Mouse (Mus musculus): ENCODE measurements at regions not wholly inside any gene's neighbourhood (a gene's known extent, or its start where the extent isn't known, plus 50 kb on each side); places are given as distances from the start of the nearest gene placed in this dataset.

DNA sequence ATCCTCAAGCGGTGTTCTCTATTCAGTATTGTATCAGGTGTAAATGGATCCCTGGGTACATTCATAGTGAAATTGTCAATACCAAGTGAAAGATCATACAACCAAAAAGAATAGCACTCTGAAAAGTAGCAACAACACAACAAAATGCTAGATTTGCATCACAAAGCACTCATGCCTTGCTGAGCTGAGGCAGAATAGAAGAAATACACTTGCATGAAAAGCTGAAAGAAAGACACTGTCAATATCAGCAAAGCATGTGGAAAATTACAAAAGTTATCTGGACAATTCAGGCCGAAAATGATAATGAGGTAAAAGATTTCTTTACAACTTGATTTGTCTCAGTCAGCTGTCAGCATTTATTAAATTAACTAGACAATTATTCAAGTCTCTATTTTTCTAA, 829.6 kb downstream of the Stpg2 start:
- TF ChIP-seq CTCF (IDR thresholded peaks at IDR 0.05; ENCODE audit: borderline replicate concordance, insufficient read depth, low read depth, low read length): no peak
- TF ChIP-seq POLR2A (IDR thresholded peaks at IDR 0.05; ENCODE audit: borderline replicate concordance, insufficient read depth, low read length): no peak
- Histone ChIP-seq H3K4me3 (replicated peaks; ENCODE audit: insufficient read depth, low read depth, low read length) (no peak overlapping the region), H3K4me1 (ENCODE audit: control insufficient read depth, insufficient read depth, low read length) (no peaks in the 10 kb centered on the region), H3K27ac (ENCODE audit: insufficient read depth, low read length) (no peak overlapping the region), H3K27me3 (ENCODE audit: control insufficient read depth, insufficient read depth, low read length) (no peaks in the 10 kb centered on the region)
- no peak for DNase-seq
- 86% methylated on average over 2 of the region's 2 CpGs for WGBS

DNA sequence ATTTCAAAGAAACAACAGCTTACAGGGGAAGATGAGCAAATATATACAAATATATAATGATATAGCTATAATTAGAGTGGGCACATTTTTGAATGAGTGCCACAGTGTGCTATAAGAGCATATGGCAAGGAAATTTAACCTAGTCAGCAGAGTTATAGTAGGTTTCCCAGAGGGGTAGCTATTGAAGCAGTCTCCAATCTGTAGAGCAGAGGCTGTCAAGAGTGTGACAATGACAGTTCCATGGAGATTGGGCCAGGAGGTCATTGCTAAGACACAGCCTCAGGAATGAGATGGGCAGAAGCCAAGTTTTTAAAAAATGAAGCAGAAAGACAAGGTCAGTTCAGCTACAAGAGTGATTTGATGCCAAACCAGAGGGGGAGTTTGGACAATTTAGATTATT, 839.4 kb downstream of the Stpg2 start:
- TF ChIP-seq CTCF (IDR thresholded peaks at IDR 0.05; ENCODE audit: borderline replicate concordance, insufficient read depth, low read depth, low read length) (no peak), POLR2A (IDR thresholded peaks at IDR 0.05; ENCODE audit: borderline replicate concordance, insufficient read depth, low read length) (no peak)
- no peak for DNase-seq
- no peak overlapping the region for H3K4me3 ChIP-seq (replicated peaks; ENCODE audit: insufficient read depth, low read depth, low read length)
- no peaks in the 10 kb centered on the region for H3K27me3 ChIP-seq (ENCODE audit: control insufficient read depth, insufficient read depth, low read length)
- H3K4me1 ChIP-seq (ENCODE audit: control insufficient read depth, insufficient read depth, low read length): no peaks in the 10 kb centered on the region
- H3K27ac ChIP-seq (ENCODE audit: insufficient read depth, low read length): no peak overlapping the region

DNA sequence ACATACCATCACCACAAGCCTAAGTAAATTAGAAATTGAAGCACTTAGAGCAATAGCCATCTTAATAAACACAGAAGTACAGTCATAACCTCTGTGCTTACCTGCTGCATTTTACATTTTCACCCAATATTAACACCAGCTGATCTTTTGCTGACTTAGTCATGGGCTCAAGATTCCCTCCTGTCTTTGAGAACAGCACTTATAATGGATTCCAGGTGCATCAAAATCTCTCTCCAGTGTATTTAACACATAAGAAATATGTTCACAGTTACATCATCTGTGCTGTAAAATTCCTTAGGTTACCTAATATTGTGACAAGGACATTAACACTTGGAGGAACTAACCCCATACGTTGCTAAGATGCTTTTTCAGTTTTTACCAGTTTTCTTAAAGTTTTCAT, 849.1 kb downstream of the Stpg2 start:
- no peak for TF ChIP-seq POLR2A (IDR thresholded peaks at IDR 0.05; ENCODE audit: borderline replicate concordance, insufficient read depth, low read length)
- DNase-seq: no peak
- Histone ChIP-seq H3K27ac (ENCODE audit: insufficient read depth, low read length) (no peak overlapping the region), H3K27me3 (ENCODE audit: control insufficient read depth, insufficient read depth, low read length) (no peaks in the 10 kb centered on the region), H3K4me3 (replicated peaks; ENCODE audit: insufficient read depth, low read depth, low read length) (no peak overlapping the region), H3K4me1 (ENCODE audit: control insufficient read depth, insufficient read depth, low read length) (no peaks in the 10 kb centered on the region)
- 89% methylated on average over 1 of the region's 1 CpGs for WGBS

DNA sequence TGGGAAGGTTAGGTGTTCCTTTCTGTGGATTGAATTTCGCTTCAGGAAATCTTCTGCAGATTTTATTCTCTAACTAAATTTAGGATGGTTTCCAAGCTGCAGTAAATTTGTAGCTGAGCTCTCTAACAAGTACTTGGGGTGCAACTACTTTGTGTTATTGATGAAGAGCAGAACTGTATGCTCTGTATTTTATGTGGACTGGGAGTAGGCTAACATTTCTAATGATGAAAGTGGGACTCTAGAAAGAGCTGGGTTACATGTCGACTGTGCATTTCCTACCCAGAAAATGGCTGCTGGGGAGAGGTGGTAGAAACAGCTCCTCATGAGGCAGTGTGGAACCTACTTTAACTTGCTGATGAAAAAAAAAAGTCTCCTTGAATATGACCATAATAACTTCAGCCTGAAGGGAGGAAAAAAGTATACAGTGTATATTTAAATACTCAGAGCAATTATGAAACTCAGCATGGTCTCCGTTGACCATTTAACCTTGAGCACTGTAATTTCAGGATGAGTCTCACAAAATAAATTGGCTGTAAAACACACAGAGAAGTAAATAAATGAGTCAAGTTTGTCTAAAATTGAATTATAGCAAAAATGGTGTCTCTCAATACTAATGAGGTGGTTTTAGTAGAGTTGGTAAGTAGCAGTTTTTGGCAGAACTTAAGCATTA, 852.6 kb downstream of the Stpg2 start:
- H3K27ac ChIP-seq (ENCODE audit: insufficient read depth, low read length): no peak overlapping the region
- H3K4me1 ChIP-seq (ENCODE audit: control insufficient read depth, insufficient read depth, low read length): no peaks in the 10 kb centered on the region
- DNase-seq: peak in 1 of 2 experiments; percentile 6
- WGBS: 97% methylated on average over 3 of the region's 3 CpGs
- H3K27me3 ChIP-seq (ENCODE audit: control insufficient read depth, insufficient read depth, low read length): no peaks in the 10 kb centered on the region
- no peak overlapping the region for H3K4me3 ChIP-seq (replicated peaks; ENCODE audit: insufficient read depth, low read depth, low read length)
- no peak for TF ChIP-seq POLR2A (IDR thresholded peaks at IDR 0.05; ENCODE audit: borderline replicate concordance, insufficient read depth, low read length)
- no peak for TF ChIP-seq CTCF (IDR thresholded peaks at IDR 0.05; ENCODE audit: borderline replicate concordance, insufficient read depth, low read depth, low read length)

DNA sequence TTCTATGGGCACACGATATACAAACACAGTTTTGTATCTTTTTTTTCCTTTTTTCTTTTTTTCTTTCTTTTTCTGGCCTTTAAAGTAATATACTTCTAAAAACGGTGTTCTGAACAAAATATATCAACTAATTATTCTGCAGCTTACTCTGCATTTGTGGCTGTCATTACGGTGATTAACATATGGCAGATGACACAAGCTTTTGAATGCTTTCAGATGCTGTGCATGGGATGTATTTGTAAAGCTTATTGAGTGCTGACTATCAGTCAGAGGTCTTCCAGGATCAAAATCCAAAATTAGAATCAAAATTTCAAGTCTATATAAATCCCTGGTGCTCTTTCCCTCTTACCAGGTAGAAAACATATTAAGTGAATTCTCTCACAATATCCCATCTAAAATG, 853.6 kb downstream of the Stpg2 start:
- TF ChIP-seq CTCF (IDR thresholded peaks at IDR 0.05; ENCODE audit: borderline replicate concordance, insufficient read depth, low read depth, low read length) (no peak), POLR2A (IDR thresholded peaks at IDR 0.05; ENCODE audit: borderline replicate concordance, insufficient read depth, low read length) (no peak)
- no peak overlapping the region for H3K4me3 ChIP-seq (replicated peaks; ENCODE audit: insufficient read depth, low read depth, low read length)
- no peak for DNase-seq
- H3K4me1 ChIP-seq (ENCODE audit: control insufficient read depth, insufficient read depth, low read length): no peaks in the 10 kb centered on the region
- no peaks in the 10 kb centered on the region for H3K27me3 ChIP-seq (ENCODE audit: control insufficient read depth, insufficient read depth, low read length)
- no peak overlapping the region for H3K27ac ChIP-seq (ENCODE audit: insufficient read depth, low read length)
- WGBS: 81% methylated on average over 3 of the region's 3 CpGs

DNA sequence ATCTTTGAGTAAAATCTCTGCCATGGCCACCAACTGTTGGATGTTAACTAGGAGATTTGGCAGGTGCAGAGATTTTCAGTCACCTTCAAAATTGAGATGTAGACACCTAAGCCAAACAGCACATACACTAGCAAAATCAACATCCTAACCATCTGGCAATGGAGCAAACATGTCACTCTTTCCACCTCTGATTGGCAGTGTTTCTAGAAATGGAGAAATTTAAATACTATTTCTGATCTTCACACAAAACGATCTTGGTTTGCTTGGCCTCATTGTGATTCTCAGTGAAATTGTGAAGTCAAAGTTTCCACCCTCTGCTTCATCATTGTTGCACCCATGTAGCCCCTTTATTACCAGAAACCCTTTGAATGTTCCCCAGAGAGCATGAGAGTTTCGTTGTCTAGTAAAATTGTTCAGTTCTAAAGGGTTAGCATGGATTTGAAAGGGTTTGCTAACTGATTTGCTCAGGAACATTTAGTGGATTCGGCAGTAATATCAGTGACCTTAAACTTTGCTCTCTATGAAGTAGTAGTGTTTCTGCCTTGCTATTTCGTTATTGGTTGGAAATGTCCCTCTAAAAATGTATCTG, 854.1 kb downstream of the Stpg2 start:
- TF ChIP-seq POLR2A (IDR thresholded peaks at IDR 0.05; ENCODE audit: borderline replicate concordance, insufficient read depth, low read length) (no peak), CTCF (IDR thresholded peaks at IDR 0.05; ENCODE audit: borderline replicate concordance, insufficient read depth, low read depth, low read length) (no peak)
- no peak overlapping the region for H3K4me3 ChIP-seq (replicated peaks; ENCODE audit: insufficient read depth, low read depth, low read length)
- WGBS: 81% methylated on average over 4 of the region's 4 CpGs

DNA sequence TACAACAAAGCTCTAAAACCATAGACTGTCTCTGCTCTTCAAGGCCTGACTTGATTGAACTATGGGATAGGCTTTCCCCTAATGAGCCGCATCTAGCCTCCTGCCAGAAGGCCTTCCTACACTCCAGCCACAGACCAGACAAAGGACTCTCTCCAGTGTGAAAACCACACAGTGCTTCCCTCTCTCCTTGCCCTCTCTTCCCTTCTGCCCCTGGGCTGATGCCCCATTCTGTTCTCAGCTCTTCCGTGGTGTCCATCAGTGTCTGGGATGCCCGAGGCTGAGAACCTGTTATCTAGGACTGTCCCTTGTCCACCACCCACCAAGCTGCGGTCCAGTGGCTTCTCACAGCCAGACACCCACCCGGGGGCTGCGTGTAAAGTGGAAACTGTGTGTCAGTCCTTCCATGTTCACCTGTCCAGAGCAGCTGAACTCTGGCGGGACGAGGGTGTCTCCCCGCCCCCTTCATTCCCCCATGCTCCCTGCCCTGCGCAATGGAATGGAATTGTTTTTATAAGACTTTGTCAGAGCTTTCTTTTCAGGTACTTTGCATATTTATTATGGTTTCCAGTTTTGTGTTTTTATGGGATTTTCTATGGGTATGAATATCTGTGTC, 856.4 kb downstream of the Stpg2 start:
- WGBS: 93% methylated on average over 10 of the region's 10 CpGs
- Histone ChIP-seq H3K27ac (ENCODE audit: insufficient read depth, low read length) (no peak overlapping the region), H3K4me1 (ENCODE audit: control insufficient read depth, insufficient read depth, low read length) (no peaks in the 10 kb centered on the region), H3K27me3 (ENCODE audit: control insufficient read depth, insufficient read depth, low read length) (no peaks in the 10 kb centered on the region), H3K4me3 (replicated peaks; ENCODE audit: insufficient read depth, low read depth, low read length) (no peak overlapping the region)
- no peak for TF ChIP-seq CTCF (IDR thresholded peaks at IDR 0.05; ENCODE audit: borderline replicate concordance, insufficient read depth, low read depth, low read length)
- TF ChIP-seq POLR2A (IDR thresholded peaks at IDR 0.05; ENCODE audit: borderline replicate concordance, insufficient read depth, low read length): no peak
- no peak for DNase-seq

More for the DNA sequence above, 854.1 kb downstream of the Stpg2 start:
- H3K27me3 ChIP-seq (ENCODE audit: control insufficient read depth, insufficient read depth, low read length): no peaks in the 10 kb centered on the region
- no peak for DNase-seq
- no peak overlapping the region for H3K27ac ChIP-seq (ENCODE audit: insufficient read depth, low read length)
- H3K4me1 ChIP-seq (ENCODE audit: control insufficient read depth, insufficient read depth, low read length): no peaks in the 10 kb centered on the region

DNA sequence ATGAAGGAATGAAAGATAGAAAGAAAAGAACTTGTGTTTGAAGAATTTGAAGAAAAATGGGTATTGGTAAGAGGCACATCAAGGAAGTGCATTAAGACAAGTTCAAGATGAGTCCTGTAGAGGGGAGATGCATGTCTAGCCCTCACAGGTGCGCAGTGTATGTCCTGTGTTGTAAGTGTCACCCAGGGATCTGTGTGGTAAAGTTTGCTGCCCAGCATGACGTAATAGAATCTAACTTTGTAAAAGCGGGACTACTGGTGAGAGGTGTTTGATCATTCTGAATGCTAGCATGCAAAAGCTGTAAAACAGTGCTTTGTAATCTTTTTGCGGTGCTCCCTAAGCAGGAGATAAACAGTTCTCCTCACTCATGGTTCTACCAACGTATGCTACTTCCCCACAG, 857.4 kb downstream of the Stpg2 start:
- no peak for DNase-seq
- H3K27ac ChIP-seq (ENCODE audit: insufficient read depth, low read length): no peak overlapping the region
- 97% methylated on average over 5 of the region's 5 CpGs for WGBS
- H3K4me3 ChIP-seq (replicated peaks; ENCODE audit: insufficient read depth, low read depth, low read length): no peak overlapping the region
- H3K4me1 ChIP-seq (ENCODE audit: control insufficient read depth, insufficient read depth, low read length): no peaks in the 10 kb centered on the region
- no peak for TF ChIP-seq POLR2A (IDR thresholded peaks at IDR 0.05; ENCODE audit: borderline replicate concordance, insufficient read depth, low read length)
- no peak for TF ChIP-seq CTCF (IDR thresholded peaks at IDR 0.05; ENCODE audit: borderline replicate concordance, insufficient read depth, low read depth, low read length)
- H3K27me3 ChIP-seq (ENCODE audit: control insufficient read depth, insufficient read depth, low read length): no peaks in the 10 kb centered on the region

All from cerebellum, adult 2 months (tissue).